Mouse (Mus musculus) right cerebral cortex, postnatal 4 days (tissue): ENCODE measurements around the gene Kif1b.

ENCODE experiments used
- DNase-seq: peaks from one replicate; pipeline ENCODE4 v3.0.0-alpha.2; 2022

Gene Kif1b

DNA sequence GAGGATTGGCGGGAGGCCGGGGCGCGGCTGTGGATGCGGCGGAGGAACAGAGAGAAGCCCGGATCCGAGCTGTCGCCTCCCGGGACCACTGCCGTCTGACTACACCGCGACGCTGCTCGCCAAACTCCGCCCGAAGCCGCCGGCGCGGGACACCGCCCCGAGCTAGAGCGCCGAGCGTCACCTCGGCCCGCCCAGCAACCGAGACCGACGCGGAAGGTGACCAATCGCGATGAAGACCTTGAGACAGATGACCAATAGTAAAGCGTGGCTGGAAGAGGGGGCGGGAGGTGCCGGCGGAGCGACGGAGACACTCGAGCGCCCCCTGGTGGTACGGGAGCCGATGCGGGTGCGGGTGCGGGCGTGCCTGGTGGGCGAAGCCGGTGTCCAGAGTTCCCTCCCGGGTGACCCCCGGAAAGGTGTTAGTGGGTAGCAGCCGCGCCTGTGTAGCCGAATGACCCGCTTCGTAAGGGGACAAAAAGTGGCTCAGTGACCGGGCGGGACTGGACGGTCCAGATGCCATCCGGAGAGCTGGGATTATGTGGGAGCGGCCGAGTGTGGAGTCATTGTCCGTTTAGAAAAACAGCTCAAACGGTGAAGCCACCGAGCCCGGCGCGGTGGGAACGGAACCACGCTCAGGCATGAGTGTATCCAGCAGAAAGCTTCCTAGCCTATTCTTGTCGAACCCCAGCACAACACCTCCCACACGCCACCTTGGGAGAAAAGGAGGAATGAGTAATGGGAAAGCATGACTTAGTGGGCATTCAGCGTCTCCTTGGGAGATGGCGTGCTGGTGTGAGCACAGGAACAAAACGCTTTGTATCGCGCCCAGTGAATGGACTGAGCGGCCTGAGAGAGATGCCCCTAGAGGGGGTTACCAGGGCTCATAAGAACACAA, at the start of gene Kif1b:
Gene Kif1b, minus strand, starts transcription at position 98 of the 895 bp plus-strand sequence.
- DNase-seq = peak; percentile 100

DNA sequence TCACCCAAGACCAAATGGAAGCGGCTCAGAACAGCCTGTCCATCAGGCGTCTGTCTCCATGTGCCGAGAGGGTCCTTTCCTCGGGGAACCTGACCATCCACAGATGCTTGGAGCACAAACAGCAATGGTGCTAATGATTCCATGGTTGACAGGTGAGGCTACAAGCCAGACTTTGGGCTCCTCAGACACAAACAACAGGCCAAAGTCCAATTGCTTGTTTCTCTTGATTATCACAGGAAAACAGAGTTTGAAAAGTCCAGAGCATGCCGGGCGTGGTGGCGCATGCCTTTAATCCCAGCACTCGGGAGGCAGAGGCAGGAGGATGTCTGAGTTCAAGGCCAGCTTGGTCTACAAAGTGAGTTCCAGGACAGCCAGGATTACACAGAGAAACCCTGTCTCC, 47.2 kb upstream of the Kif1b start:
- DNase-seq = no peak

DNA sequence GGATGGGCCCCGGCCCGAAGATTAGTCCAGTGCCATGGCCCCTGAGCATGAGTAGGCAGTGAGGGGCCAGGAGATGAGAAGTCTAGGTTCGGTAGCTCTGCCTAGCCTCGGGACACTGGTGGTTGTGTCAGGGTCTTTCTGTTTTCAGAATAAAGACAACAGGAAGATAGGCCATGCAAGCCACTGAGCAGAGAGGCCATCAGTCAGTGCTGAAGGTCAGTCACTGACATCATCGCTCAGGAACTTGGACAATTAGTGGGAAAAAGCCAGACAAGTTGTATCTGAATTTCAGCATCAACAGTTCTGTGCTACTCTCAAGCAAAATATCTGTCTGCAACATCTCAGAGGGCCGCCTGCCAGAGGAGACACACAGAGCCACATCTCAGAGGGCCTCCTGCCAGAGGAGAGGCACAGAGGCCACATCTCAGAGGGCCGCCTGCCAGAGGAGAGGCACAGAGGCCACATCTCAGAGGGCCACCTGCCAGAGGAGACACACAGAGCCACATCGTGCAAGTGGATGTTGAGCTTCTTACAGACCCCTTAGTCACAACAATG, 44.2 kb upstream of the Kif1b start:
- no peak for DNase-seq

DNA sequence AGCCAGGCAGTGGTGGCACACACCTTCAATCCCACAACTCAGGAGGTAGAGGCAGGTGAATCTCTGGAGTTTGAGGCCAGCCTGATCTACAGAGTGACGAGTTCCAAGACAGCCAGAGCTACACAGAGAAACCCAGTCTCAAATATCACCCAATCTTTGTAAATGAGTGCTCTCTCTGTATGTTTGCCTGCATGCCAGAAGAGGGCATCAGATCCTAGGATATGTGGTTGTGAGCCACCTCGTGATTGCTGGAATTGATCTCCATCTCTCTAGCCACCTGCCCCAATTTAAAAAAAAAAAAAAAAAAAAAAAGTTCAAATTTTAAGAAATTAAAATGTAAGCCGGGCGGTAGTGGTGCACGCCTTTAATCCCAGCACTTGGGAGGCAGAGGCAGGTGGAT, 41.5 kb upstream of the Kif1b start:
- no peak for DNase-seq

DNA sequence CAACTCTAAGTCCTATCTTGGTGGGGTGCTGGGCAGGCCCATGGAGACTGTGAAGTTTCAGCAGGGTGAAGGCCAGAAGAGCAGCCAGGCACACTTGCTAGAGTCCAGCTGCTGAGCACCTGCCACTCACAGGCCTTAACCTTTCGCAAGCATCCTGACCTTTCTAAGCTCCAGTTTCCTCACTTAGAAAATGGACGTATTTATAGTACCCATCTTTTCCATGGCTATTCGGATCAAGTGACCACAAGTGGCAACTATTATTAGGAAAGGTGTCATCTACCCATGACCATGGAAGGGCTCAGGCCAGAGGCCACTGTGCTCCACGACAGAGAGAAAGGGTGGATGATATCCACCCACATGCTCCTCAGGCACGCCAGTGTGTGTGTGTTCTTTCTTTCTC, 38.4 kb upstream of the Kif1b start:
- DNase-seq = no peak

DNA sequence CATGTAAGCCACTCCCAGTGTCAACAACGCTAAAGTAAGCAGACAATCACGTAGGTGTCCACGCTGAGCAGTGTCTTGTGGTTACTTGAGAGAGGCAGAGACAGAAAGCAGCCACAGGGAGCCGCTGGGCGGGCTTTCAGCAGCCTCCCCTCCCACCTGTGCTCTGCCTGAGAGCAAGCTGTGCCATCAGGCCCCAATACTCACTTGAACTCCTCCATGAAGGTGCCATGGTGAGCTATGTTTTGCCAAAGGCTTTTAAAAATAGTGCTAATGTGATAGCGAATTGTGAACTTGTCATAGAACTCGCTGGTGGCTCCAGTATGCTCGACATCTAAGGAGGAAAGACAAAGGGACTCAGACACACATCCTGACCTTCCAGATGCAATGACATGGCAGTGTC, 36.8 kb upstream of the Kif1b start:
- DNase-seq = no peak

DNA sequence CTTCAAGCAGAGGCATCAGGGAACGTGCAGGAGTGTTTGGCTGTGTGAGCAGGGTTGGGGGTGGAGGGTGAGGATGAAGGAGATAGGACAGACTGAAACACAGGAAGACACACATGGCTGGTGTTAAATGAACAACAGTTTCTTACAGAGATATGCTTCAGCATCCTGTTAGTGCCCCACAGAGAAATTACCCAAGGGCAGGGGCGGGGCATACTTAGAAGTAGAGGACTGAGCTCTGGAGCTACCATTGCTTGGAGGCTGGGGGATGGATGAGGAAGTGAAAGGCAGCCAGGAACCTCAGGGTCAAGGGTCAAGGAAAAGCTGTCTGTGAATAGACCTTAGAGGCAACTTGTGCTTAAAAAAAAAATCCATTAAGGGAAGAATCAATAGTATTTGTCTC, 33.2 kb upstream of the Kif1b start:
- DNase-seq = no peak

DNA sequence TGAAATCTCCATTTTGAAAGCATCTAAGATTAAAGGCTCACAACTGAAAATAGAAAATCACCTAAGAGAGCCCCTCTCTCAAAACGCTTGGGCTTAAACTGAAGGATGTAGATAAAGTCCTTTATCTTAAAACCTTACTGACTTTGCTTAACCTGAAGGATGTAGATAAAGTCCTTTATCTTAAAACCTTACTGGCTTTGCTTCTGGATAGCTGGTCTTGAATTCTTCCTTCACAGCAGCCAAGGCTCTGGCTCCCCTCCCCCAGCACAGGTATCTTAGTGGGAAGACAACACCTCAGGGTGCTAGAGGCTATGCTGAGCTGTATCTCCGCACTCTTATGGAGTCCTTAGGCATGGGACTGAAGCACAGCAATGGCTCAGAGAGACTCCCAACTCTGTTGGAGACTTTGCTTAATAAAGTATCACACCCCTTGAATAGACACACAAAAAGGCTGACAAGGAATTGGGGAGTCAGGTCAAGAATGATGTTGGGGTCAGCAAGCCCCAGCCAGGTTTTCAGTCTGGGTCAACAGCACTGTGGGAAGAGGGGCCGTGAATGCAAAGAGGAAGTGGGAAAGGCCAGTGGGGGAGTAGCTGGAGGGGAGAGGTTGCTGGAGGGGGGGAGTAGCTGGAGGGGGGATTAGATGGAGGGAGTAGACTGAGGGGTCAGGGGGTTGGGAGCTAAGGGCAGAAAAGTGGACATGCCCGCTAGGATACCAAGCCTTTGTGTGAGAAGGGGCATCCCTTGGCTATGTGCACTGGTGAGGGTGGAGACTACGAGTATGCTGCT, 32.1 kb upstream of the Kif1b start:
- no peak for DNase-seq

DNA sequence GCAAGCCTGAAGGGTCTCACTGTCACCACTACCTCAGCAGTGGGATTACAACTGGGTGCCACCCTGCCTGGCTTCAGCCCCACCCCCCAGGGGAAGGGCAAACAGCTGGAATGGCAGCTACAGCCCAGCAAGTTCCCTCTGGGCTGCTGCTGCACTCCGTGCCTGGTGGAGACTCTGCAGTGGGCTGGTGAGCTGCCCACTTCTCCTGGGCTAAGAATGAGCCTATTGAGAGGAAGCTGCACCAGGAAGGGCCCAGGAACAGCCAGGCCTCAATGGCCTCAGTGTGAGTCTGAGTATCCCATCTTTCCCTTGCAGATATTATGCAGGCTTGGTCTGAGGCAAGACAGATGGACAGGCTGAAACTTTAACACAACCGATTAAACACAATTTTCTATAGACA, 30.6 kb upstream of the Kif1b start:
- DNase-seq = no peak

DNA sequence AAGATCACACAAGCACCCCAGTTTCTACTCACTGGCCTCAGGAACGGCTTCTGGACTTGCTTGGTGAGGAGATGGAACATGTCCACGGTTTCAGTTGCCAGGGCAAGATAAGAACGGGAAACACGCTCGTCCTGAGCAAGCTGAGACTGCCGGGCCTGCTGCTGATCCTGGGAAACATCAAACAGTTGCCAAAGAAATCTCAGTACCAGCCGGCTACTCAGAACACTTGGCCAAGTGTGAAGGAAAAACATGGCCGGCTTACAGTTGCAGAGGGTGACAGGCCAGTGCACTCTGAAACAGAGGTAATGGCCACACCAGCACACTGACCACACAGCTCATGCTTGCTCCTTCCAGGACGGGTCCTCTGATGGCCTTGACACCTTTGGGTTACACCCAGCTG, 29.9 kb upstream of the Kif1b start:
- DNase-seq = no peak

DNA sequence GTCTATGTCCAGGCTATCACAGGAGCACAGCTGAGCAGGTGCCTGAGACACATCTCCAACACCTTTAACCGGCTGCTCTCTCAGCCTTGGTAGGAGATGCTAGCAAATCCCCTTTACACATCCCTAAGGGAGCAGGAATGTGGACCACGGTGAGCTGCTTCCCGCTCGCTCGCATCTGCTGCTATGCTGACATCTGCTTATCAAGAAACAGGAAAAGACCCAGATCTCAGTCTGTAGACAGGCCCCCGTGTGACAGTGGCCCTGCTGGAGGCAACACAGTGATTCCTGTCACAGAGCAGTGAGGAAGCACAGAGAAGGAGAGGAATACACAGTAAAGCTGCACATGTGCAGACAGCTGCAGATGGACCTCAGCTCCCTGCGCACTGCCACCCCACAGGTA, 28.8 kb upstream of the Kif1b start:
- DNase-seq = no peak

DNA sequence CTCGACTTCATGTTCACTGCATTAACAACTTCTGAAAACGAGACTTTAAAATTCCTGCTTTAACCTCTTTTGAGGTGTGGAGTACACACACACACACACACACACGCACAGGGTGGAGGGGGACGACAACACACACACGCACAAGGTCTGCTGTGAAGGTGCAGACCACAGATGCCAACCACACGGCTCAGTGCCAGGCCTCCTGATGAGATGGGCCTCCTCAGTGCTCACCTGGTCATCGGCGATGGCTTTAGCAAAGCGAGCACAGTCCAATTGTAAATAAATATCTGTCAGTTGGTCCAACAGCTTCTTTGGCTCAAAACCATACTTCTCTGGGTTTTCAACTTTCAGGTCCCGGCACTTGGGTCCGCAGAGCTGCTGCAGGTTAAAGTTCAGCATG, 27.4 kb upstream of the Kif1b start:
- no peak for DNase-seq

DNA sequence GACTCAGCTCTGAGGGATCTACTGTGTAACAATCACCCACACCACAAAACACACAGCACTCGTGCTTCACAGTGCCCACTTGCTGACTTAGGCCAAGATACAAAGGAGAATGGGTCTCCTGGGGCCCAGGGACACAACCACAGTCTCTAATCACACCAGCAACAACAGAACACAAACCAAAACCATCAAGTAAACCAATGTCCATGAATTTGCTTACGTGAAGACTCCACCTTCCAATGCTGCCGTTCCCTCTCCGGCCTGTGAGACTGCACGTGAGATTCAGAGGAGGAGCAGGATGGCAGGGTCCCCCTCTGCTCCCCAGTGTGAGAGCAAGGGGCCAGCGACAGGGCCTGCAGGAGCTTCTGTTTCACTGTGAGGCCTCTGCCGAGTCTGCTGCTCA, 25.2 kb upstream of the Kif1b start:
- DNase-seq = no peak

DNA sequence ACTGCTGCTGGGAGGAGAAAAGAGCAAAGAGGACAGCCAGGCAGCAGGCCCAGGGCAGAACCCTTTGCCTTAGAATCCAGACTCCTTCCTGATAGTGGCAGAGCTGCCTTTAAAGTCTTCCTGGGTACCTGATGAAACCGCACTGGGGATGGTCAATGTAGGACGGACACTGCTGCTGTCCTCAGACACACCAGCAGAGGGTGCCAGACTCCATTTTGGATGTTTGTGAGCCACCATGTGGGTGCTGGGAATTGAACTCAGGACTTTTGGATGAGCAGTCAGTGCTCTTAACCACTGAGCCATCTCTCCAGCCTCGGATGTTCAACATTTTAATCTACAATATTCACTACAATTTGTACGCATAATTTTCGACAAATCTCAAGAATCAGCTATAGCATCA, 23.0 kb upstream of the Kif1b start:
- DNase-seq = no peak

DNA sequence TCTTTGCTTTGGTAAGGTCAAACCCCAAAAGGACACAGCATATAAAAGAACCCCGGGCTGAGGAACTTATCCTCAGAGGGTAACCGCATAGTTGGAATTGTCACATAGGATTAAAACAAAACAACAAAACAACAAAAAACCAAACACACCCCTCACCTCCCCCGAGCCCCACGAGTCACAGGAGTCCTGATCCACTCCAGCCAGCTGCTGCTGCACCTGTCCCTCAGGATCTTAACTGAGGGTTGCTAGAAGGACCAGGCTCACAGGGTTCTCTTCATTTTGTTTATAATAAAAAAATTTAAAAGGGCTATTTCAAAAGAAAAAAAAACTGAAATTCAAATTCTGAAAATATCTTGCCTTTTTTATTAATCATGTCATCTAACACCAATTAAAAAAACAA, 21.2 kb upstream of the Kif1b start:
- DNase-seq = no peak

DNA sequence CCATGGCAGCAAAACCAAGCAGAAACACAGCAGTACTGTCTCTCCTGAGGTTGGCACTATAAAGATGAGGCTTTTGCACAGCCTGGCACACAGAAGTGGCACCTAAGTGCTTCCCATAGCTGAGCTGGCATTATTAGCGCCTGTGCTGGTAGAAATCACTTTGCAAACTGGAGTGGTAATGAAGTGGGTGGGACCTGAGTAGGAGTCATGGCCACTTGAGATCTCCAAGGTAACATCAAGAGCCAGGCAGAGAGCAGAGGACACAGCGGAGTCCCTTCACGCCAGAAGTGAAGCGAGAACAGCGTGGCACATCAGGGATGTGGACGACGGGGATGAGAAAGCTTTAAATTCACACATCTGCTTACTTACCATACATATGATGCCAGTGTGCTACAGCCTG, 19.8 kb upstream of the Kif1b start:
- DNase-seq = no peak

DNA sequence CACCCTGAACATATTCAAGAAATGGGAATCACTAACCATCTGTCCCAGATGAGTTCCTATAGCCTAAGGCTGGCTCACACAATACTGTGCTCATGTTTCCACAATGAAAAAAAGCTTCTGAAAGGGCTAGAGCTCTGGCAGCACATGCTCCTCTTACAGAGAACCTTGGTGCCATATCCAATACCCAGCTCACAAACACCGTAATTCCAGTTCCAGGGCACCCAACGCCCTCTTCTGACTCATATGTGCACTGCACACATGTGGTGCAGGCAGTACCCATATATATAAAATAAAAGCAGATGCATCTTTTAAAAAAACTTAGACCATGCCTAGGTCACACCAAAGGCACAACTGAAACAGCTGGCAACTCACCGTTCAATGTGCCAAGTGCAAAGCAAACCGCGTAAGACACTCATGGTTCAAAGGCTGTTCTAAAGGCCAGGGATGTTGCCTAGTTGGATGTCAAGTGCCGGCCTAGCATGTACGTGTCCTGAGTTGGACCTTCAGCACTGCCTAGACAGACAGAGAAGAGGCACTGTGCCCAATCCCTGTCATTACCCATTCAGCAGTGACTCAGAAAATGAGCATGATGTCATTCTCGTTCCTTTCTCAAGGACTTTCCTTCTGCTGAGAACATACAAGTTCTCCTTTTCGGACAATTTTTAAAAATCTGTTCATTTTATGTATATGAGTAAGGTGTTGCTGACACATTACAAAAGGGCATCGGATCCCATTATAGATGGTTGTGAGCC, 18.1 kb upstream of the Kif1b start:
- no peak for DNase-seq

DNA sequence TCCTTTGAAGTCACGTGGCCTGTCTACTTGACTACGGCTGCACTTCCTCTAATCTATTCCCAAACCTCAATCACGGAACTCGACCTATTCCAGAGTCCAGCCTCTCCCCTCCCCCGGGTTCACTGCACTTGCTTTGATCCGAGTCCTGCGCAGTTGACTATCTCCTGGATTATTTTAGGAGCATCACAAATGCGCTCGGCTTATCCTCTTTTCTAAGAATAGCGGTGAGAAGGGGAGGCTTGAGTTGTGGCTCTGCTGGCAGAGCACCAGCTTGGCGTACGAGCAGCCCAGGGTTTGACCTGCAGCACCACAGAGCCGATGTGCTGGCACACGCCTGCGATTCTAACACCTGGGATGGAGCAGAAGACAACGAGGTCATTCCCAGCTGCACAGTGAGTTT, 16.2 kb upstream of the Kif1b start:
- no peak for DNase-seq

DNA sequence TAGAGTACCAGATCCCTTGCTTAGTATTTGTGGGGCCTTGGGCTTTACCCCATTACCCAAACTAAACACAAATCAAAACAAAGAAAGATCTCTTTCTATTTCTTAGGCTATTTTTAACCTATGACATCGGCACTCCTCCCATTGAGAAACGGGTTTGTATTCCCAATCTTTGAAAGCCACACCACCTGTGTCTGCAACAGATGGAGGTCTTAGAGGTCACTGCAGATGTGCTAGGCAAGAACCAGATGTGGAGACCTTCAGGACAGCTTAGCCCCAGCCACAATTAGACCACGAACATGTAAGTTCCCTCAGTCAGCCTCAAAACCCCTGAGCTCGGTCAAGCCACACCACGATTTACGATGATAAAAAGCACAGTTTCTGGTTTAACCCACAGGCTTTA, 15.2 kb upstream of the Kif1b start:
- DNase-seq = no peak

DNA sequence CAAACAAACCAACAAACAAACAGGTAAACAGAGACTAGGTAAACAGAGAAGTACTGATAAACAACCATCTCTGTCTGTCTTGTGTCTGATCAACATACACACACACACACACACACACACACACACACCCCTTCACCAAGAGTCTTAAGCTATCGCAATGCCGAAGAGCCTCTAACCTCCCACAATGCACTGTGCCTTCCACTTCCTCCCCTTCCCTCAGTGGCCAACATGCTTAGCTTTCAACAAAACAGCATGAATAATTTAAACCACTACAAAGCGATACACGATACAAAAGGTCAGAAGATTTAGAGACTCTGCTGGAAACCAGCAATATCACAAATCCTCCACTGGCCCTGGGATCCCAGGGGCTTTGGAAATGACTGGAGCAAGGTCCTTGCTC, 14.8 kb upstream of the Kif1b start:
- DNase-seq = no peak

DNA sequence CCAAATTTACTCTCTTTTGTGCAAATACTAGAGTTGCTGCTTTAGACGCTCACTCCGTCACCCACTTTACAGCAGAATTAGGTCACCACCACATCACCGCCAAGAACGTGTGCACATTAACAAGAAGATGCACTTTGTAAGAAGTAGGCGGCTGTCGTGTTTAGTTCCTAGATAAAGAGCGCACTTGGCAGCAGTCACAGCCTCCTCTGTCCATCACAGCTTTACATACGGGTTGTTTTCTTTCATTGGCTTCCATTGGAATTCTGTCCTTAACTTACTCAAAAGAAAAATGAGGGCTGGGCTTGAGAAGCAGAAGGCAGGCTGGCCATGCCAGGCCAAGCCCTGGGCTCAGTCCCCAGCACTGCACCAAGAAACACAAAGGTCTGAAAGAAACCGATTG, 11.6 kb upstream of the Kif1b start:
- no peak for DNase-seq

DNA sequence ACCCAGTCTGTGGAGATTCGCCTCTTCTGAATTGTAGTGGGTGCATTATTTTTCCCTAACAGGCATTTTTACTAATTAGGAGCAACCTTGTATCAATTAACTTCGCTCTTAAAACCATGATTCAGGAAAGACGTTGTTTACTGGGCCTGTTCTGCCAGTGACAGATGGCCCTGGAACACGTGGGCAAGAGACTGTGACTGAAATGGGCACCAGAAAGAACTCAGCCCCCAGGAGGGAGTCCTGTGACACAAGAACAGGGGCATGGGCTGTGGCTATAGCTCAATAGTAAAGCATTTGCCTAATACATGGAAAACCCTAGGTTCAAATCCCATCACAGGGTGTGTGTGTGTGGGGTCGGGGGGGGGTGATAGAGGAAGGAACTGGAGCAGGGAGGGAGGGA, 9.9 kb upstream of the Kif1b start:
- DNase-seq = no peak

DNA sequence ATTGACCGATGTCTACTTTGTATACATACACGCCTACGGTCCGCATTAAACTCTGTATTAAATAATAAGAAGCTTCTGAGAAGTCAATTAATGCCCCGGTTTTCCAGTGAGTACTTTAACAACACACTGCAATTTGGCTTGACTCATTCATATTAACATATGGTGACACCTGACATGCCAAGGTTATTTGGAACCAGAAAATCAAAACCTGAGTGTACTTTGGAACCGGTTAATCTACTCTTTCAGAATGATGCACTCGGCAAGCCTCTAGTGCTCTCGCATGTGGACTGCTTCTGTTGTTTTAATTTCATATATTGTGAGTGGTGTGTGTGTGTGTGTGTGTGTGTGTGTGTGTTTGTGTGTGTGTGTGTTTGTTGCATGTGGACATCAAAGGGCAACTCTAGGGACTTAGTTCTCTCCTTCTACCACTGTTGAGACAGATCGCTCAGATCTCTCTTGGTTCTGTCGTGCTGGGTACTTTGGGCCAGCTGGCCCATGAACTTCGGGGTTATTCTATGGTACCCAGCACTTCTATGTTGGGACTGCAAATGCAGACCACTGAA, 6.9 kb upstream of the Kif1b start:
- DNase-seq = no peak
